Mouse (Mus musculus): Measurements from ENCODE around the gene Pla2g2f. TPM values are rescaled to one million over a fixed set of nuclear protein-coding genes. Genes with fewer than 3 reads are reported as not detected.

Pla2g2f gene
- not detected for polyA plus RNA-seq (2017; shearing (Covaris generic))

GRCm38 (mm10) chr4:138757416-138757815 lies at the start of gene Pla2g2f:
Pla2g2f (minus strand) TSS chr4:138757626.
- no peak for ATAC-seq

GRCm38 (mm10) chr4:138806920-138807541 lies 49.6 kb upstream of the Pla2g2f start:
- no peak for ATAC-seq

- no peak for ATAC-seq
Measured at GRCm38 (mm10) chr4:138806160-138806559, 48.7 kb upstream of the Pla2g2f start.

- no peak for ATAC-seq
Measured at GRCm38 (mm10) chr4:138805248-138805647, 47.8 kb upstream of the Pla2g2f start.

DNA sequence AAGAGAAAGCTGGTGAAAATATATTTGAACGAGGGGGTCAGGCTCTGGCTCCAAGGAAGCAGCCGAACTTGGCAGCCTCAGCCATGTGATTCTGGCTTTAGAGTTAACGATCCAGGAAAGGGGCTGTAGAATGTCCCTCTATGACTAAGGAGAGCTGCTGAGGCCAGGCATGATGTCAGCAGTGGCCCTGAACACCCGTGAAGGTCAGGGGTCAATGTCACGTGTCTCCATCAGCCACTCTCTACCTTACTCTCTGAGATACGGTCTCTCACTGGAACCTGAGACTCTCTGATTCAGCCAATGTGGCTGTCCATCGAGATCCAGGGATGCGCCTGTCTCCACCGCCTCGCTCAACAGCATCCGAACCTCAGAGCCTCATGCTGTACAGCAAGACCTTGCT lies 45.5 kb upstream of the Pla2g2f start:
- ATAC-seq = no peak

DNA sequence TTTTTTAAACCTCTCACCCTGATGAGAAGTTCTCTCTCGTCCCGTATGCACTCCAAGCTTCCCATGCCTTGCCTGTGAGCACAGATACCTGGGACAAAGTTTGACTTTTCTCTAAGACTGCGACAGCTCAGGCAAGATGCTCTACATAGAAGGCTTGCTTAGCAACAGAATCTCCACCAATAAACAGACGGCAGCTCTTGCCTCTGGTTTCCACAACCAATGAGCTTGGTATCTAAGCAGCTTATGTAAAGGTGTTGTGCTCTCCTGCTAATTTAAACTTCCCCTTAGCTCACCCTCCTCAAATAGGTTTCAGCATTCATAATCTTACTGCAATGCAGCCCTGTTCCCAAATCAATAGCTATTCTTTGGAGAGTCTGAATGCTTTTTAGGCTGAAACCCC lies 44.2 kb upstream of the Pla2g2f start:
- no peak for ATAC-seq

DNA sequence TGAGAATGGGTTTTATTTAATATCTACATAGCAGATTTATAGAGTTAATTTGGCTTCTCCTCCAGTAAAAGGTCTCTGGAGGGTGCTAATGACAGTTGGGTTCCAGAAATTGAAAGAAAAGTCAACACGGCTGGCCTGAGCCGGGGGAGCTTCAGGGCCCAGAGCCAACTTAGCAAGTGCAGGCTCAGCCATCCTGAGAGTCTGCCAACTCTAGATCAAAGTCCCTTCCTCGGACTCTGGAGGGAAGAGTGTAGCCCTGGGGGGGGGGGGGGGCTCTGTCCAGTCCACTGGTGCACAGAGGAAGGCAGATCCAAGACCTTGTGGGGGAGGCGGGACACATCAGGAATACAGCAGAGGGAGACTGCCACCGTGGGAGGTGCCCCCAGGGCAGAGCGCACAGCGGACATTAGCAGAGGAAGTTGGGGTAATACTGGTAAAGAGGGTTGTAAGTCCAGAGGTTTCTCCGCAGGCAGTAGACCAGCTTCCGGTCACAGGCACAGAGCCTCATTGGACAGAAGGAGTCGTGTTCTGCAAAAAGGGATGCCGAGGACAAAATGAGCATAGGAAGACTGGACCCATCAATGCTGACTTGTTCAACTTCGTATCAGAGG lies 42.8 kb upstream of the Pla2g2f start:
- ATAC-seq = no peak

- no peak for ATAC-seq
Measured at GRCm38 (mm10) chr4:138797217-138797570, 39.8 kb upstream of the Pla2g2f start.

- ATAC-seq = no peak
Measured at GRCm38 (mm10) chr4:138796513-138797216, 39.2 kb upstream of the Pla2g2f start.

DNA sequence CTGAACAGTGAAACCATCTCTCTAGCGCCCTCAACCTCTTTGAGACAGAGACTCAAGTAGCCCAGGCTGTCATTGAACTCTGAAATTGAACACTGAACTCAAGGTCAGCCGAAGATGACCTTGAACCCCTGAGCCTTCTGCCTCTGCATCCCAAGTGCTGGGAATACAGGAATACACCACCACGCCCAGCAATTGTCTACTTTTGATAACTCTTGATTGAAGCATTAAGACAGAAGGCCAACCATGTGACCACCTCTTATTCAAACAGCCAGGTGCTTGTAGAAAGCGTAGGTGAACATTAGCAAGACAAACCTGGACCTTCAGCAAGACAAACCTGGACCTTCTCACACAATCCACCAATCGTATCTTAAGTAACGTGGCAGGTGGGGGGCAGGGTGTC lies 36.9 kb upstream of the Pla2g2f start:
- ATAC-seq = no peak

DNA sequence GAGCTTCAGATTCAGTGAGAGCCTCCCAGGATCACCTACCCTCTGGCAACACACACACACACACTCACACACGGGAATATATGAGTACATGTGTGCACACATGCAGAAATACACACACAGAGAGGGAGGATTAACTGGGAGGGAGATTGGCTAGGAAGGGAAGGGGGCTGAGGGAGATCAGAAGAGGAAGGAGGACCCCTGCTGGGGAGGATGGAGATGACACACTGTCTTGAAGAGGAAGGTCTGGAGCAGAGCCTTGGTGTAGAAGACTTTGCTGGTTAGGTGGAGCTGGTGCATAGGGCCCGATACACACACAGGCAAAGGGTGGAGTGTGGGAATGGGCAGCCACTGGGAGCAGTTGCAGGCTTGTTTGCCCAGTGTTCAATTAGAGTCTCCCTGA lies 35.9 kb upstream of the Pla2g2f start:
- no peak for ATAC-seq

DNA sequence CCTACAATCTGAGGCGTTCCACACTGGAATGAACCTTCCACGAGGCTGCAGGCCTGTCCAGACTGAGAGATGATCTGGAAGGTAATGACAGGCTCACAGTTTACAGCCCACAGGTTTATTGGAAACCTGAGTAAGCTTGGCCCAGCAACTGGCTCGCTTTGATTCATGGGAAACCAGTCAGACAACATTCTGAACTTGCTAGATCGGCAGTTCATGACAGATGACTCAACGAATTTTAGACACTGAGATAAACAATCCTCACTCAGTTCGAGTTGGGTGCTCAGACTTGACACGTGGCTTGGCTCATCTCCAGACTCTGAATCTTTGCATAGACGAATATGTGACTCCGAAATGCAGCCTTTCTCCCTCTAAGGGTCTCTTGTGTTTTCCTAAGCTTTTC lies 35.2 kb upstream of the Pla2g2f start:
- no peak for ATAC-seq

GRCm38 (mm10) chr4:138791452-138791851 lies 34.0 kb upstream of the Pla2g2f start:
- no peak for ATAC-seq

DNA sequence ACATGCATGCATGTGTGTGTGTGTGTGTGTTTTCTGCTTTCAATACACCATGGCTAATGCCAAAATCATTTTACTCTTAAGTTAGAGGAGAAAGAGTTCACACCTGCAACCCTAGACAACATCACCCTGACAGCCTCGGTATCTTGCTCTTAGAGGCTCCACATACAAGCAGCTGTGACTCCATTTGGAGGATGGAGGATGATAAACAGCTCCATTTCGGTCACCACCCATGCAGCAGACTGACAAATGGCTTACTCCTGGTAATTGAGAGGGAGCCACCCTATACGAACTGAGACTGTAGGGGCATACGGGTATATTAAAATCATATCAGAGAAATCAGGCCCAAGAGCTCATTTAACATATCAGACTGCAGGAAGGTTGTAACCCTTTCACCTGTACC lies 31.0 kb upstream of the Pla2g2f start:
- ATAC-seq = no peak

- no peak for ATAC-seq
Measured at GRCm38 (mm10) chr4:138786141-138786540, 28.7 kb upstream of the Pla2g2f start.

GRCm38 (mm10) chr4:138785721-138786120 lies 28.3 kb upstream of the Pla2g2f start:
- no peak for ATAC-seq

GRCm38 (mm10) chr4:138782098-138782497 lies 24.7 kb upstream of the Pla2g2f start:
- no peak for ATAC-seq

DNA sequence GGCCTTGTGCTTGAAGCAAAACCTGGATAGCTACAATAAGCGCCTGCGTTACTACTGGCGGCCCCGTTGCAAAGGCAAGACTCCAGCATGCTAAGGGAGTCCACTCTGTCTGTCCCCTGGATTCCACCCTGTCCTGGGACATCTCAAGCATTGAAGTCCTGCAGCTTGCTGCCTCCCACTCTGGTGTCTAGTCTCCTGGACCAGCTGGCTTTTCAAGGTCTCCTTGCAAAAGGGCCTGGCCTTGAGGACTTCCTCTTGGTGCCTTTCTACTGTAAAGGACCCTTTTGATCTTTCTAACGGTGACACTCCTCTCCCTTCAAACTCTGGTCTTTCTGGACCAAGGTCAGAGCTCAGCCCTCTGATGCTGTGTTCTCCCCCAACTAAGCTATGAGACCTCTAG lies 22.9 kb upstream of the Pla2g2f start:
- ATAC-seq = no peak

GRCm38 (mm10) chr4:138777417-138778407 lies 20.3 kb upstream of the Pla2g2f start:
- no peak for ATAC-seq

GRCm38 (mm10) chr4:138775435-138775834 lies 18.0 kb upstream of the Pla2g2f start, which contains the start of gene Pla2g2d:
Pla2g2d (plus strand) TSS chr4:138775735.
- ATAC-seq = no peak

DNA sequence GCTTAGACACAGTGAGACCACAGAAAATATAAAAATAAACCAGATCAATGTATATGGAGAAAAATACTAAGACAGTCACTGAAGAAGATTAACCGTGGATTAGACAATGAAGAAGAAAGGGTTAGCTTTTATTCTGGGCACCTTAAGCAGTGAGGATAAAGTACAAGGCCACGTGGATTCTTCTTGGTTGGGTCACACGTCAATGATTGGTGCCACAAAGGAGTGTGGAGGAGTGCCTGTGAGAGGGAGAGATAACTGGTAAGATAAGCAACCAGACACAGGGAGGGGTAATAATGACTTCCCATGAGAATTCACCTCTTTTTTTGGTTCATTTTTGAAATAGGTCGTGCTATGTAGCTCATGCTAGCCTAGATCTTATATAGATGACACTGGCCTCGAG lies 15.0 kb upstream of the Pla2g2f start:
- ATAC-seq = no peak

- no peak for ATAC-seq
Measured at GRCm38 (mm10) chr4:138771970-138772369, 14.5 kb upstream of the Pla2g2f start.

DNA sequence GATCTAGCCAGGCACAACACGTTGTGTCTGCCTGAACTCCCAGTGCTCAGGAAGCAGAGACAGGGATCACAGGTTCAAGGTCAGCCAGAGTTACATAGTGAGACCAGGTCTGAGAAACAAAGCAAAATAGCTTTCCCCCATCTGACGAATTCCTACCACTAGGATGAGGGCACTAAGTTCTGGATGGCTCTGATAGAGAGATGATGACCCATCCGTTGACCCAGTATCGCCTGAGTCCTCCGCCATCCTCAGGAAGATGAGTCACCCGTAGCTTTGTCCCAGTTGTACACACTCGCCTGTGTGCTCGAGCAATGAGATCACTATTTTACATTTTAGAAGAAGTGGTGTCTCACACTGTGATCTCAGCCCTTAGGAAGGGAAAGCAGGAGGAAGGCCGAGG lies 4.8 kb upstream of the Pla2g2f start:
- no peak for ATAC-seq

Data from activated CD4-positive, CD25-positive, alpha-beta regulatory T cell, adult 4 months (primary cell).